Mouse (Mus musculus) midbrain, embryonic 14.5 days (tissue): ENCODE measurements around the gene Pou5f1. TPM values are rescaled to one million over a fixed set of nuclear protein-coding genes. Genes with fewer than 3 reads are reported as not detected.

ENCODE experiments used
- ATAC-seq: fragments of 200-750 bp; cut with Nextera tagmentation; 2 replicates; pipeline ENCODE4 v1.8.0; 2017; ENCODE audit warnings: moderate number of reproducible peaks, moderate library complexity; ENCODE audit not compliant: low FRiP score, low TSS enrichment
- DNase-seq: peaks from one replicate; pipeline ENCODE4 v3.0.0-alpha.2; 2015
- H3K27ac ChIP-seq: fragments of 300-500 bp; sonication (generic); replicated peaks from 2 replicates; pipeline ENCODE4 v1.5.1; 2014; ENCODE audit warnings: mild to moderate bottlenecking, low read depth, low read length, moderate library complexity
- H3K27me3 ChIP-seq: fragments of 300-500 bp; sonication (generic); 2 replicates; pipeline ENCODE4 v1.6.1; 2014; ENCODE audit warnings: low read length, control low read depth, mixed read lengths; ENCODE audit not compliant: control insufficient read depth, insufficient read depth
- H3K36me3 ChIP-seq: fragments of 300-500 bp; sonication (generic); 2 replicates; pipeline ENCODE4 v1.6.1; 2014; ENCODE audit warnings: low read length, control low read depth; ENCODE audit not compliant: control insufficient read depth, insufficient read depth
- H3K4me1 ChIP-seq: fragments of 300-500 bp; sonication (generic); 2 replicates; pipeline ENCODE4 v1.6.1; 2014; ENCODE audit warnings: mild to moderate bottlenecking, antibody characterized with exemption, low read length, control low read depth; ENCODE audit not compliant: control insufficient read depth, insufficient read depth
- H3K4me2 ChIP-seq: fragments of 300-500 bp; sonication (generic); 2 replicates; pipeline ENCODE4 v1.6.1; 2014; ENCODE audit warnings: mild to moderate bottlenecking, low read length, moderate library complexity
- H3K4me3 ChIP-seq: fragments of 300-500 bp; sonication (generic); replicated peaks from 2 replicates; pipeline ENCODE4 v1.5.1; 2014; ENCODE audit warnings: low read depth, low read length
- H3K9ac ChIP-seq: fragments of 300-500 bp; sonication (generic); replicated peaks from 2 replicates; pipeline ENCODE4 v1.6.1; 2014; ENCODE audit warnings: mild to moderate bottlenecking, low read length, moderate library complexity
- H3K9me3 ChIP-seq: fragments of 300-500 bp; sonication (generic); 2 replicates; pipeline ENCODE4 v1.6.1; 2016; ENCODE audit warnings: low read length, control low read depth, mixed read lengths; ENCODE audit not compliant: control insufficient read depth
- WGBS: fragments of 180-500 bp; shearing (Covaris S2); extraction: QIAGEN DNeasy Blood & Tissue Kit; methylation state at CpG from one replicate; pipeline ENCODE4 v1.1.7; 2014; 5-methylcytosine and 5-hydroxymethylcytosine counted together
- polyA plus RNA-seq: library from polyadenylated mRNA; unstranded; fragments of >200 nt; fragmentation: Nextera tagmentation; extraction: Ambion mirVana; gene quantifications from 2 replicates; pipeline ENCODE4 v1.2.1, GENCODE M21; 2014

Pou5f1 gene
- polyA plus RNA-seq, 1 experiment from 2014 or later: not detected

DNA sequence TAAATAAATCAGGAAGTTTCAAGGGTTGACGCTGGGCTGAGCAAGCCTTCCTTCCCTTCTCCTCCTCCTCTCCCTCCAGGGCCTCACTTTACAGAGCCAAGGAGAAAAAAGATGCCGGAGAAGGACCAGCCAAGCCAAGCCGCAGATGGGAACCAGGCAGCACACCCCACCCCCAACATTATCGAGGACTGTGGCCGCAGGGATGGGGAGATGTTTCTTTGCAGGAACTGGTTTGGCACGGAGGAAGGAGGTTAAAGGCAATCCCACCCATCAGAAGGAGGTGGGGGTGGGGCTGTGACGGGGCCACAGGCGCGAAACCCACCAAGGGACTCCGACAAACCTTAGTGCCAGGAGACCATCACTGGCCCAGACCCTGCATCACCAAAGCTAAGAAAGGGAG is 19.1 kb upstream of the Pou5f1 start:
- H3K4me1 ChIP-seq: no peaks in the 10 kb centered on the region
- DNase-seq: no peak

DNA sequence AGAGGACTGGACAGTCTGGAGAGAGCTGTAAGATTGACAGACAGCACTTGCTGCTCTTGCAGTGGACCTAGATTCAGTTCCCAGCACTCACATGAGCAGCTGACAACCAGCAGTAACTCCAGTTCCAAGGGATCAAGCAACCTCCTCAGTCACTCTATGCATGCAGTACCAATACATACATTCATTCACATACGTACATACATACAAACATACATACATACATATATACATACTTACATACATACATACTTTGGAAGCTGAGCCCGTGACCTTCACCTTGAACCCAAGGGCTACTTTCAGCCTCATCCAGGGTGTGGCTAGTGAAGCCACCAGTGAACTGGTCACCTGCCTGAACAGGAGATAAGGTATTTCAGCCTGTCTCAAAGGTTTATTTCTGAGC is 17.8 kb upstream of the Pou5f1 start:
- Histone ChIP-seq H3K4me3 (no peak overlapping the region), H3K27ac (no peak overlapping the region), H3K36me3 (no peaks in the 10 kb centered on the region), H3K9me3 (no peaks in the 10 kb centered on the region), H3K4me1 (no peaks in the 10 kb centered on the region), H3K9ac (no peak overlapping the region), H3K27me3 (no peaks in the 10 kb centered on the region), H3K4me2 (no peak overlapping the region)
- ATAC-seq (no peak), DNase-seq (no peak)
- 98% methylated on average over 2 of the region's 2 CpGs for WGBS

More for the DNA sequence above, 19.1 kb upstream of the Pou5f1 start:
- no peak overlapping the region for H3K9ac ChIP-seq
- no peak overlapping the region for H3K4me2 ChIP-seq
- no peaks in the 10 kb centered on the region for H3K9me3 ChIP-seq
- no peak overlapping the region for H3K4me3 ChIP-seq
- WGBS: 65% methylated on average over 10 of the region's 10 CpGs
- ATAC-seq: no peak
- H3K27me3 ChIP-seq: no peaks in the 10 kb centered on the region
- H3K36me3 ChIP-seq: no peaks in the 10 kb centered on the region
- H3K27ac ChIP-seq: no peak overlapping the region

DNA sequence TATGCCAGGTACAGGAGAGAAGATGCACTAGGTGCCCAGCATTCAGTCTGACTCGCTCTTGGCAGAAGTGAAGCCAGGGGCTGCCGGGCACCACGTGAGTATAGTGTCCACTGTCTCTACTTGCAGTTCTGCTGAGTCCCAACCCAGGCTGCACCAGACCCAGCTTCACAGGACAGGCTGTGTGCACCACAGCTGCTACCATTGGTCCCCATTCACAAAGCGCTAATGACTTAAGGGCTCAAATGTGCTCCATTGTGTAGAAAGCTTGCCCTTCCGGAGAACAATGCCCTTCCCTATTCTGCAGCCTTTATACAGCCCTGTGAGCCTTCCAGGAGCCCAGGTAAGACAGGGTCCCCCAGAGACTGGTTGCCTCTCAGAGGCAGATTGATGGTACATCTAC is 15.5 kb upstream of the Pou5f1 start:
- Histone ChIP-seq H3K27ac (no peak overlapping the region), H3K4me3 (no peak overlapping the region), H3K4me2 (no peak overlapping the region), H3K4me1 (no peaks in the 10 kb centered on the region), H3K9ac (no peak overlapping the region), H3K9me3 (no peaks in the 10 kb centered on the region), H3K27me3 (no peaks in the 10 kb centered on the region), H3K36me3 (no peaks in the 10 kb centered on the region)
- 47% methylated on average over 5 of the region's 5 CpGs for WGBS
- ATAC-seq: no peak
- no peak for DNase-seq

DNA sequence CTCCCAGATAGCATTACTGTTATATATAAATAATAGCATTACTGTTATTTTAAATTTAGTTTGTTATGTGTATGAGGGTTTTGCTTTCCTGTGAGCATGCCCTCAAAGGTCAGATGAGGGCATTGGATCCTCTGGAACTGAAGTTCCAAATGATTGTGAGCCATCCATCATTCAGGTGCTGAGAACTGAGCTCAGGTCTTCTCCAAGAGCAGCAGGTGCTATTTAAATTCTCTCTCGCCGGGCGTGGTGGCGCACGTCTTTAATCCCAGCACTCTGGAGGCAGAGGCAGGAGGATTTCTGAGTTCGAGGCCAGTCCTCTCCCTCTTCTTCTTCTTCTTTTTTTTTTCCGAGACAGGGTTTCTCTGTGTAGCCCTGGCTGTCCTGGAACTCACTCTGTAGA is 8.7 kb upstream of the Pou5f1 start:
- WGBS: 93% methylated on average over 7 of the region's 7 CpGs
- H3K4me2 ChIP-seq: no peak overlapping the region
- no peaks in the 10 kb centered on the region for H3K4me1 ChIP-seq
- no peaks in the 10 kb centered on the region for H3K9me3 ChIP-seq
- no peak overlapping the region for H3K4me3 ChIP-seq
- no peak overlapping the region for H3K9ac ChIP-seq
- DNase-seq (no peak), ATAC-seq (no peak)
- H3K27me3 ChIP-seq: no peaks in the 10 kb centered on the region
- no peaks in the 10 kb centered on the region for H3K36me3 ChIP-seq
- no peak overlapping the region for H3K27ac ChIP-seq

DNA sequence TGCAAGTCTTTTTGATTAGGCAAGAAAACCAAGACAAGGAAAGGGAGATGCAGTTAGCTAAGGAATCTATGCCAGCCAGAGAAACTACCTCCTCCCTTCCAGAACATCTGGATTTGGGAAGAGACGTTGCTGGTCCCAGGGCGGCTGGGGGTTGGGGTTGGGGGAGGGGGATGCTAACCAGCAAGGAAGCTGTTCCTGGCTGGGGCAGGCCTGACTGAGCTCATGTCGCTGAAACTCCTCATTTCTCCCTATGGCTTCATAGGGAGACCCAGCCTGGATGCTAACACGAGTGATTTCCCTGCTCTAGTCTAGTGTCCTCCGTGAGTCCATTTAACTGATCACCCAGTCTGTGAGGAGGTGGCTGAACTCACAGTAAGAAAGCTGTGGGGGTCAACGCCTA is 3.6 kb upstream of the Pou5f1 start:
- DNase-seq (no peak), ATAC-seq (no peak)
- Histone ChIP-seq H3K4me3 (no peak overlapping the region), H3K9ac (no peak overlapping the region), H3K4me2 (no peak overlapping the region), H3K27me3 (peaks cover 11% of the 10 kb centered on the region), H3K9me3 (no peaks in the 10 kb centered on the region), H3K4me1 (no peaks in the 10 kb centered on the region), H3K36me3 (no peaks in the 10 kb centered on the region), H3K27ac (no peak overlapping the region)
- WGBS: 9% methylated on average over 6 of the region's 6 CpGs

DNA sequence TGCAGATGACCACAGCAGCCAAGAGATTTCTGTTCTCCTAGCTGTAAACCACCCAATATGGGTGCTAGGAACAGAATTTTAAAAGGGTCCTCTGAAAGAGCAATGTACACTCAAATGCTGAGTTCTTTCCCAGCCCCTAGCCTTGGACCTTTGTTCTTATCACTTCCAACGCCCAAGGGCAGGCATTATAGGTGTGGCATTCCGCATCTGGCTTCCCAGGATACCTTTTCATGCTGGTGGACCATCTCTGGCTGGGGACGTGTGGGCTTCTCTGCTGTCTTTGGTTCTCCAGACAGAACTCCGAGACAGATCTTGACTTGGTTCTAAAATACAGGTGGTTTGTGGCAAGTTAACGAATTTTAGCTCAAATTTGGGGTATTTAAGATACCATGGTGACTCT is 3.1 kb upstream of the Pou5f1 start:
- 42% methylated on average over 5 of the region's 5 CpGs for WGBS
- Histone ChIP-seq H3K4me1 (no peaks in the 10 kb centered on the region), H3K27me3 (peaks cover 17% of the 10 kb centered on the region), H3K9me3 (no peaks in the 10 kb centered on the region), H3K36me3 (no peaks in the 10 kb centered on the region), H3K27ac (no peak overlapping the region), H3K9ac (no peak overlapping the region), H3K4me3 (no peak overlapping the region), H3K4me2 (no peak overlapping the region)
- ATAC-seq: no peak
- DNase-seq: no peak

DNA sequence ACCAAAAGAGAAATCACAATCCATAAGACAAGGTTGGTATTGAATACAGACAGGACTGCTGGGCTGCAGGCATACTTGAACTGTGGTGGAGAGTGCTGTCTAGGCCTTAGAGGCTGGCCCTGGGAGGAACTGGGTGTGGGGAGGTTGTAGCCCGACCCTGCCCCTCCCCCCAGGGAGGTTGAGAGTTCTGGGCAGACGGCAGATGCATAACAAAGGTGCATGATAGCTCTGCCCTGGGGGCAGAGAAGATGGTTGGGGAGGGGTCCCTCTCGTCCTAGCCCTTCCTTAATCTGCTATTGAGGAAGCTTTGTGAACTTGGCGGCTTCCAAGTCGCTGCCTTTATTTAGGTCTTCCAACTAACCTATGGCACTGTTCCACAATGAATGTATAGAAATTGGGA is 2.0 kb upstream of the Pou5f1 start:
- Histone ChIP-seq H3K27ac (no peak overlapping the region), H3K27me3 (peaks cover 22% of the 10 kb centered on the region), H3K36me3 (no peaks in the 10 kb centered on the region), H3K4me2 (no peak overlapping the region), H3K9me3 (no peaks in the 10 kb centered on the region), H3K4me3 (no peak overlapping the region), H3K4me1 (no peaks in the 10 kb centered on the region), H3K9ac (no peak overlapping the region)
- WGBS: 16% methylated on average over 5 of the region's 5 CpGs
- ATAC-seq (no peak), DNase-seq (no peak)

DNA sequence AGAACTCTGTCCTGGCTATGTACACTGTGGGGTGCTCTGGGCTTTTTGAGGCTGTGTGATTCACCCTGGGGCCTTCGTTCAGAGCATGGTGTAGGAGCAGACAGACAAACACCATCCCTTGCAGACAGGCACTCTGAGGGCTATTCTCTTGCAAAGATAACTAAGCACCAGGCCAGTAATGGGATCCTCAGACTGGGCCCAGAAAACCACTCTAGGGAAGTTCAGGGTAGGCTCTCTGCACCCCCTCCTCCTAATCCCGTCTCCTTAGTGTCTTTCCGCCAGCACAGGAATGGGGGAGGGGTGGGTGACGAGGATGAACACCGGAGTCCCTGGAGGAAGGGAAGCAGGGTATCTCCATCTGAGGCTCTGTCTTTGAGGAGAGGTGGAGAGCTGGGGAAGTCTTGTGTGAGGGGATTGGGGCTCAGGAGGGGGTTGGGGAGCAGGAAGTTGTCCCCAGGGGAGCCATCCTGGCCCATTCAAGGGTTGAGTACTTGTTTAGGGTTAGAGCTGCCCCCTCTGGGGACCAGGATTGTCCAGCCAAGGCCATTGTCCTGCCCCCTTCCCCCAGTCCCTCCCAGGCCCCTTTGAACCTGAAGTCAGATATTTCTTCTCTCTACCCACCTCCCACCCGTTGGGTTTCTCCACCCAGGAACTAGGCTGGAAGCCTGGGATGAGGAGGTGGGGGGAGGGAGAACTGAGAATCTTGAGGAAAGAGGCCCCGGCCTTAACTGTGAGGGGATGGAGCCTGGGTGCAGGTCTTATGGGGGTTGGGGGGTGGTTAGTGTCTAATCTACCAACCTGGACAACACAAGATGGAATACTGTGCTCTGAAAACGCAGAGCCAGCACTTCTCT is 963 bp upstream of the Pou5f1 start:
- Histone ChIP-seq H3K27me3 (peaks cover 22% of the 10 kb centered on the region), H3K36me3 (no peaks in the 10 kb centered on the region), H3K27ac (no peak overlapping the region), H3K4me3 (no peak overlapping the region), H3K9me3 (no peaks in the 10 kb centered on the region), H3K4me2 (no peak overlapping the region), H3K9ac (no peak overlapping the region), H3K4me1 (no peaks in the 10 kb centered on the region)
- 15% methylated on average over 8 of the region's 8 CpGs for WGBS
- DNase-seq (no peak), ATAC-seq (no peak)

DNA sequence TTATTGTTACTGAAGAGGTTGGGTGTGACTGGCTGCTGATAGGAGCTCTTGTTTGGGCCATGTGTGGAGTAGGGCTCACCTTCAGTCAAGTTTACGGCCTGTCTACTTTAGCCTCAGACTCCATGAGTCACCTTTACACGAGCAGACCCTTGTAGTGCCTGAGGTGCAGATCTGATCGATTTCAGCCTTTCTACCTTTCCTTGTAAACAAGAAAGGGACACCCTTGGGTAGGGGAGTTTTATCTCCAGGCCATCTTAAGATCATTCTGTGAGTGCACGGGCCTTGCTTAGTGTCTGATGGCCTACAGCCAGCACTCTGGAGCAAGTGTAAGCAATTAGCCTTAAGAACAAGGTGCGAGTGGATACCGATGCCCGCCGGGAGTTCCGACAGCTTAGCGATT is 1.1 kb downstream of the Pou5f1 start:
- Histone ChIP-seq H3K9ac (no peak overlapping the region), H3K27ac (no peak overlapping the region), H3K4me3 (no peak overlapping the region), H3K36me3 (no peaks in the 10 kb centered on the region), H3K27me3 (peaks cover 22% of the 10 kb centered on the region), H3K4me2 (no peak overlapping the region), H3K9me3 (no peaks in the 10 kb centered on the region), H3K4me1 (no peaks in the 10 kb centered on the region)
- 10% methylated on average over 10 of the region's 10 CpGs for WGBS
- ATAC-seq: no peak
- DNase-seq: no peak
